In the genomic region with DNA sequence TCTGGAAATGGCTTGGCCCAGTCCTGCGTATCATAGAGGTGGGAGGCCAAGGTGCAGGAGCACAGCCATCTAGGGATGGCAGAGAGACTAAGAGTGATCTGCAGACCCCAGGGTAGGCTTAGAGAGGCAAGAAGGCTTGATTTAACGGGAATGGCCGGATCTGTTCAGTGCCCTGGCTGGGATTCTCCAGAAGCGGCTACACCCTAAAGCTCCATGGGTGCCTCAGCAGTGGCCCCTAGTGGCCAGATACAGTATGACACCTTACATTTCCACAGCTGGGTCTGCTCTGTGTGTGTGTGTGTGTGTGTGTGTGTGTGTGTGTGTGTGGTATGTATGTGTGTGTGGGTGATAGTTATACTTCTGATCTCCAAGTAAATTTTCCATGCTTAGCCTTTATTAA, we compare ENCODE assay signal across 9 mouse cellular contexts.
A peak's percentile ranks its signal among the peaks of the same experiment; 100 is the strongest.
DNase-seq lines count a peak whose midpoint lies in the region; ATAC-seq and TF ChIP-seq lines count a peak whose summit lies in the region.
"Had no signal": no experiment of that assay in that cellular context is flagged by ENCODE, and none has a peak within 500 bp of the region (broad histone marks: within the 10 kb centered on the region; RNA-seq: fewer than 3 reads in every experiment).

No protein-coding gene starts in this region.

- H3K9me3 ChIP-seq in heart, embryonic 13.5 days: no peaks in the 10 kb centered on the region
- H3K9me3 ChIP-seq in kidney, embryonic 16.5 days (ENCODE audit: low read length): no peaks in the 10 kb centered on the region
- H3K9me3 ChIP-seq: embryonic facial prominence, embryonic 12.5 days had no signal

- no peaks in the 10 kb centered on the region for H3K27me3 ChIP-seq in heart, embryonic 13.5 days (replicated peaks)
- no peaks in the 10 kb centered on the region for H3K27me3 ChIP-seq in kidney, embryonic 16.5 days (ENCODE audit: insufficient read depth, low read length)
- no peaks in the 10 kb centered on the region for H3K27me3 ChIP-seq in myocyte (ENCODE audit: control insufficient read depth, insufficient read depth, insufficient read length)
- H3K27me3 ChIP-seq in splenic B cell, adult 2 months (ENCODE audit: control insufficient read depth, insufficient read depth, low read length, poor library complexity, severe bottlenecking): no peaks in the 10 kb centered on the region
- H3K27me3 ChIP-seq: embryonic facial prominence, embryonic 12.5 days had no signal

- peak; percentile 84 for DNase-seq in CD4-positive, CD25-positive, alpha-beta regulatory T cell, adult 2 months (ENCODE audit: low read depth, low spot score)
- DNase-seq in brain, embryonic 14.5 days (ENCODE audit: low read depth): peak; percentile 90
- DNase-seq in fibroblast of lung, adult 2 months (ENCODE audit: low read depth): peak; percentile 72
- peak; percentile 81 for DNase-seq in liver
- DNase-seq in splenic B cell, adult 2 months (ENCODE audit: low read depth, low spot score): peak; percentile 76

- no peak; the same call in 1 of the 2 replicates for ATAC-seq in heart, embryonic 13.5 days (ENCODE audit: extremely low read depth, insufficient number of reproducible peaks, low FRiP score, low TSS enrichment)
- peak; percentile 64 for ATAC-seq in kidney, embryonic 16.5 days (ENCODE audit: low FRiP score, low TSS enrichment)

- H3K27ac ChIP-seq in heart, embryonic 13.5 days (replicated peaks): no peak overlapping the region
- H3K27ac ChIP-seq in kidney, embryonic 16.5 days (ENCODE audit: low read length): no peak overlapping the region
- H3K27ac ChIP-seq: embryonic facial prominence, embryonic 12.5 days had no signal

- no peaks in the 10 kb centered on the region; the same call in 1 of the 2 replicates for H3K36me3 ChIP-seq in heart, embryonic 13.5 days
- no peaks in the 10 kb centered on the region for H3K36me3 ChIP-seq in kidney, embryonic 16.5 days (ENCODE audit: insufficient read depth, low read length)
- H3K36me3 ChIP-seq in myocyte (ENCODE audit: control insufficient read depth, insufficient read depth): no peaks in the 10 kb centered on the region
- no peaks in the 10 kb centered on the region for H3K36me3 ChIP-seq in splenic B cell, adult 2 months (ENCODE audit: control insufficient read depth, insufficient read depth, low read length, poor library complexity, severe bottlenecking)
- H3K36me3 ChIP-seq: embryonic facial prominence, embryonic 12.5 days had no signal

- peak overlapping the region; percentile 37; the same call in 1 of the 2 replicates for H3K9ac ChIP-seq in heart, embryonic 13.5 days
- no peak overlapping the region for H3K9ac ChIP-seq in kidney, embryonic 16.5 days (replicated peaks; ENCODE audit: low read length)
- H3K9ac ChIP-seq: embryonic facial prominence, embryonic 12.5 days had no signal

- peaks cover 43% of the 10 kb centered on the region for H3K79me2 ChIP-seq in myocyte (ENCODE audit: control insufficient read depth, insufficient read depth)

- no peak for TF ChIP-seq POLR2A in brain, embryonic 14.5 days (IDR thresholded peaks at IDR 0.05; ENCODE audit: borderline replicate concordance, extremely low read depth, insufficient read depth, insufficient read length, poor library complexity, severe bottlenecking)
- TF ChIP-seq POLR2A in myocyte (IDR thresholded peaks at IDR 0.05; ENCODE audit: insufficient read length, low read depth): no peak

- H3K4me1 ChIP-seq in heart, embryonic 13.5 days: peaks cover 86% of the 10 kb centered on the region
- H3K4me1 ChIP-seq in kidney, embryonic 16.5 days (ENCODE audit: insufficient read depth, low read length): peaks cover 29% of the 10 kb centered on the region; the same call in 1 of the 2 replicates

- TF ChIP-seq CTCF in brain, embryonic 14.5 days (IDR thresholded peaks at IDR 0.05; ENCODE audit: borderline replicate concordance, extremely low read depth, insufficient read depth, insufficient read length): peak; percentile 86

- no peak overlapping the region for H3K4me3 ChIP-seq in heart, embryonic 13.5 days
- H3K4me3 ChIP-seq in kidney, embryonic 16.5 days (ENCODE audit: low read length): no peak overlapping the region
- no peak overlapping the region for H3K4me3 ChIP-seq in myocyte
- H3K4me3 ChIP-seq: embryonic facial prominence, embryonic 12.5 days had no signal

- no peak overlapping the region for H3ac ChIP-seq in myocyte (ENCODE audit: control insufficient read depth, insufficient read length)

- 21% methylated on average over 4 of the region's 4 CpGs for WGBS in heart, embryonic 13.5 days
- WGBS in kidney, embryonic 16.5 days: 23% methylated on average over 4 of the region's 4 CpGs

- no peak overlapping the region for H3K4me2 ChIP-seq in heart, embryonic 13.5 days
- no peak overlapping the region for H3K4me2 ChIP-seq in kidney, embryonic 16.5 days (replicated peaks; ENCODE audit: low read depth, low read length)
- peak overlapping the region; percentile 28 for H3K4me2 ChIP-seq in myocyte (ENCODE audit: low read depth)
- H3K4me2 ChIP-seq: embryonic facial prominence, embryonic 12.5 days had no signal

TF ChIP-seq in myocyte, 11 proteins besides CTCF, POLR2A, EP300 and RAD21:
- TF ChIP-seq MAX (IDR thresholded peaks at IDR 0.05; ENCODE audit: low read depth): no peak
- peak in 1 of 3 experiments; percentile 37 for TF ChIP-seq MYOD1 (IDR thresholded peaks at IDR 0.05; ENCODE audit: control insufficient read depth in 1 of 3, insufficient read length in 2 of 3, low read depth in 2 of 3)
